Mouse (Mus musculus): Measurements from ENCODE around the gene Edn2. TPM values are rescaled to one million over a fixed set of nuclear protein-coding genes. Genes with fewer than 3 reads are reported as not detected.

Edn2 gene
- not detected for polyA plus RNA-seq (2015; fragmentation: Illumina TruSeq; extraction: RNeasy Lipid Tissue Mini Kit (QIAGEN cat#74804); ENCODE audit: low read depth, low replicate concordance)

DNA sequence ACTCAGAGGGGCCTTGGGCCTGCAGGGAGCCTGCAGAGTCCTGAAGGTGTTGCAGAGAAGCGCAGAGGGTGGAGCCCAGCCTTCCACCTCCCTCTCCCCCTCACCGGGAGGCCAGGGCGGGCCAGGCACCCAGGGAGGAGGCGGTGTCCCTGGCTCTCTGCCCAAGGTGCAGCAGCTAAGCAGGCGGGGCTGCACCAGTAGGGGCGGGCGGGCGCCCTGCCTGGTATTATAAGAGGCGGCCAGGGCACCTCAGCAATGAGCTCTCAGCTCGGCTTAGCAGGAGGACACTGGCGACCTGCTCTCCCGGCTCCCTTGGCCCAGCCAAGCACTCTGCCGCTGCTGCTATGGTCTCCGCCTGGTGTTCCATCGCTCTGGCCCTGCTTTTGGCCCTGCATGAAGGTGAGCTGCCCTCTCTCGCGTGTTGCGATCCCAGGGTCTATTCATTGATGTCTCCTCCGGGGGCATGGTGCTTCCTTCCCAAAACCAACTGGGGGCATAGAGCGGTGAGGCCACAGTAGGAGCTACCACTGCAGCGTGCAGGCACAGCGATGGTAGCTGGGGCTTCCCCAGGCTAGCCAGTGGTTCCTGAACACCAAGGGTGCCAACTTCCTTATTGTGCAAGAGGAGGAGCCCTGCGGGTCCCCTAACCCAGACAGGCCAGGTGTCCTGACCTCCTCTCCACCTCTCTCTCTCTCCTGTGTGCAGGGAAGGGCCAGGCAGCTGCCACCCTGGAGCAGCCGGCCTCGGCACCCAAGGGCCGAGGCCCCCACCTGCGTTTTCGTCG is at the start of gene Edn2:
Gene Edn2 (plus strand): TSS at position 41 of the 784 bp plus-strand sequence.

Other genes with a start within 250 kb of the Edn2 start
- gene AL607142.1, start 96.2 kb upstream of the Edn2 start, polyA plus RNA-seq (2015; fragmentation: Illumina TruSeq; extraction: RNeasy Lipid Tissue Mini Kit (QIAGEN cat#74804); ENCODE audit: low read depth, low replicate concordance), result not detected
- 6.4 TPM for gene Foxo6, start 126.1 kb downstream of the Edn2 start, polyA plus RNA-seq (2015; fragmentation: Illumina TruSeq; extraction: RNeasy Lipid Tissue Mini Kit (QIAGEN cat#74804); ENCODE audit: low read depth, low replicate concordance)
- 46.3 TPM for gene Scmh1, start 244.1 kb downstream of the Edn2 start, polyA plus RNA-seq (2015; fragmentation: Illumina TruSeq; extraction: RNeasy Lipid Tissue Mini Kit (QIAGEN cat#74804); ENCODE audit: low read depth, low replicate concordance)